Mouse (Mus musculus) limb, embryonic 14.5 days (tissue): ENCODE measurements at regions not wholly inside any gene's neighbourhood (a gene's known extent, or its start where the extent isn't known, plus 50 kb on each side); places are given as distances from the start of the nearest gene placed in this dataset.

Experiments
- ATAC-seq: fragments of 200-750 bp; cut with Nextera tagmentation; 2 replicates; pipeline ENCODE4 v1.8.0; 2017; ENCODE audit warnings: low read depth, moderate number of reproducible peaks, moderate TSS enrichment; ENCODE audit not compliant: low FRiP score
- DNase-seq: peaks from one replicate; pipeline ENCODE4 v3.0.0-alpha.2; 2015; ENCODE audit warnings: low spot score
- H3K27ac ChIP-seq: fragments of 300-500 bp; sonication (generic); replicated peaks from 2 replicates; pipeline ENCODE4 v1.5.1; 2014; ENCODE audit warnings: low read depth, mild to moderate bottlenecking, low read length, moderate library complexity, mixed read lengths
- H3K27me3 ChIP-seq: fragments of 300-500 bp; sonication (generic); 2 replicates; pipeline ENCODE4 v1.6.1; 2014; ENCODE audit warnings: low read length, mixed read lengths; ENCODE audit not compliant: control insufficient read depth, insufficient read depth
- H3K36me3 ChIP-seq: fragments of 300-500 bp; sonication (generic); 2 replicates; pipeline ENCODE4 v1.6.1; 2014; ENCODE audit warnings: mild to moderate bottlenecking, low read length, moderate library complexity, mixed read lengths; ENCODE audit not compliant: control insufficient read depth, insufficient read depth
- H3K4me1 ChIP-seq: fragments of 300-500 bp; sonication (generic); 2 replicates; pipeline ENCODE4 v1.6.1; 2014; ENCODE audit warnings: antibody characterized with exemption, low read length, mixed read lengths; ENCODE audit not compliant: control insufficient read depth, insufficient read depth
- H3K4me2 ChIP-seq: fragments of 300-500 bp; sonication (generic); replicated peaks from 2 replicates; pipeline ENCODE4 v1.6.1; 2014; ENCODE audit warnings: low read depth, mild to moderate bottlenecking, low read length, moderate library complexity; ENCODE audit not compliant: severe bottlenecking
- H3K4me3 ChIP-seq: fragments of 300-500 bp; sonication (generic); replicated peaks from 2 replicates; pipeline ENCODE4 v1.5.1; 2014; ENCODE audit warnings: low read length
- H3K9ac ChIP-seq: fragments of 300-500 bp; sonication (generic); 2 replicates; pipeline ENCODE4 v1.6.1; 2014; ENCODE audit warnings: mild to moderate bottlenecking, low read depth, low read length, moderate library complexity; ENCODE audit not compliant: severe bottlenecking
- H3K9me3 ChIP-seq: fragments of 300-500 bp; sonication (generic); 2 replicates; pipeline ENCODE4 v1.6.1; 2016; ENCODE audit warnings: low read length; ENCODE audit not compliant: control insufficient read depth
- POLR2A ChIP-seq: fragments of 200-500 bp; IDR thresholded peaks from 2 replicates; pipeline ENCODE4 v1.8.0; 2012; ENCODE audit warnings: inconsistent platforms, mild to moderate bottlenecking, moderate library complexity, borderline replicate concordance; ENCODE audit not compliant: insufficient read depth, insufficient read length; ENCODE audit errors: extremely low read depth
- WGBS: fragments of 180-500 bp; shearing (Covaris S2); extraction: QIAGEN DNeasy Blood & Tissue Kit; methylation state at CpG from one replicate; pipeline ENCODE4 v1.1.7; 2014; 5-methylcytosine and 5-hydroxymethylcytosine counted together

DNA sequence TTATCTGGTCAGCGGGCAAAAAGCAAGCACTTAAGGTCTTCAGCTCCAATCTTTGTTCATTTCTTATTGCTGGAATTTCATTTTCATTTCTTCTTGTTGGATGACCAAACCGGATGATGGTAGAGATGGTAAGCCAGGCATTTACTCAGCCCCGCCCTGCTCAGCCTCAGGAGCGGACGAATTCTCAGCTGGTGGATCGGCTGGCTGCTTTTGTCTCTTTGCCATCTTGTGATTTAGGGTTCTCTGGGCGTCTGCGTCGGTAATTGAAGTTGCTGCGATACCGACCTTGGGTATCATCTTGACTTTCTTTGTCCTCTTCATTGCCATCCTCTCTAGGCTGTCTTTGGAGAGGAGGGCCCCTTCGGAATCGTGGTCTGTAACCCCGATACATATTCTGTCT lies 156.1 kb downstream of the Akr1d1 start:
- no peak for DNase-seq
- H3K9me3 ChIP-seq, result no peaks in the 10 kb centered on the region
- H3K9ac ChIP-seq, result no peak overlapping the region
- 94% methylated on average over 14 of the region's 14 CpGs for WGBS
- H3K4me3 ChIP-seq, result no peak overlapping the region
- H3K4me2 ChIP-seq, result no peak overlapping the region
- no peak overlapping the region for H3K27ac ChIP-seq
- H3K27me3 ChIP-seq, result no peaks in the 10 kb centered on the region
- no peaks in the 10 kb centered on the region for H3K36me3 ChIP-seq
- H3K4me1 ChIP-seq, result no peaks in the 10 kb centered on the region
- TF ChIP-seq POLR2A, result no peak
- no peak for ATAC-seq

DNA sequence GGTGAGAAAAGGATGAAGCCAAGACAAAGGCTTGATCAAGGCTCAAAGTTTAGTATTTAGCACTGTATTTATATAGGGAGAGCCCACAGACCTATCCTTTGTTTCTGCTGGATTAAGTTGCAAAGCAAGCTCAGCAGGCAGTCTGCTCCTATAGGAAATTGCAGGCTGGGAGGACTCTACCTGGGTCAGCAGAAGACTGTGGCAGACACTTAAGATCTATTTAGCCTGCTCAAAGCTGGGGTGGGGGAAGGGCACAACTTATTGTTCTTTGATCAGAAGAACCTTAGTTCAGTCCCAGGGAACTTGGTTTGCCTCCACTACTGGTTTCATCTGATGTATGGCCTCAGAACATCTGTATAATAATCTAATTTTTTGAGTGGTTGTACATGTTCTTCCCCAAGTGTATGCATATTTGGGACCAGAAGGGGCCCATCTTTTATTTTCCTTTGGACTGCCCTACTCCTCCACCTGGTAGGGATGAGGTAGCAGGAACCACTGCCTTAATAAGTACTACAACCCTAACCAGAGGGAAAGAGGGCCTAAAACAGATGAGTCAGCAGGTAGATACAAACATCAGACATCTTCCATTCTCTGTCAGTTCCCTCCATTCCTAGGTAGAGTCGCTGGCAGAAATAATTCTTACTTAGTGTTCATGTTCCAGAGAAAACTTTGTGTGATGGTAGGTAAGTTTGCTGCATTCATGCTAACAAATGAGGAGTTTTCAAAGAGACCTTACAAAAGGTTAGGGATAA lies 159.1 kb downstream of the Akr1d1 start:
- Histone ChIP-seq H3K27ac (no peak overlapping the region), H3K4me2 (no peak overlapping the region), H3K4me3 (no peak overlapping the region), H3K9ac (no peak overlapping the region), H3K9me3 (no peaks in the 10 kb centered on the region), H3K27me3 (no peaks in the 10 kb centered on the region), H3K36me3 (no peaks in the 10 kb centered on the region), H3K4me1 (no peaks in the 10 kb centered on the region)
- 27% methylated on average over 1 of the region's 1 CpGs for WGBS
- ATAC-seq (no peak), DNase-seq (no peak)
- no peak for TF ChIP-seq POLR2A

DNA sequence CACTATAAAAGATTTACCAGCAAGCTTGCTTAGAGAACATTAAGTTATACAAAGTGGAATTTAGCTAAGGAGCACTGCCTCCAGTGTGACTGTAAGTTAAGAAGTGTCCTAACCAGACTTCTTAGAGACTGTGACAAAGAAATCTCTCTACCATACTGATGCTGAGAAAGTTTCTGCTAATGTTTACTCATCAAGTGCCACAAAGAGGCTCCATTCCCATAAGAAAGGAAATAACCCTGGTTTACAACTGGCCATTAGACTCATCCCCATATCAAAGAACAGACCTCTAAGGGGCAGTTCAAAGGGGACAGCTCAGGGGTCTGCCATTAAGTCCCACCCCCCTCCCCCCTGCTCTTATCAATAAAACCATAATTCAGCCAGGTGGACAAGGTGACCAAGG lies 159.7 kb downstream of the Akr1d1 start:
- Histone ChIP-seq H3K27ac (no peak overlapping the region), H3K9ac (no peak overlapping the region), H3K36me3 (no peaks in the 10 kb centered on the region), H3K4me3 (no peak overlapping the region), H3K27me3 (no peaks in the 10 kb centered on the region), H3K4me1 (no peaks in the 10 kb centered on the region), H3K4me2 (no peak overlapping the region), H3K9me3 (no peaks in the 10 kb centered on the region)
- ATAC-seq, result no peak
- TF ChIP-seq POLR2A, result no peak
- no peak for DNase-seq

DNA sequence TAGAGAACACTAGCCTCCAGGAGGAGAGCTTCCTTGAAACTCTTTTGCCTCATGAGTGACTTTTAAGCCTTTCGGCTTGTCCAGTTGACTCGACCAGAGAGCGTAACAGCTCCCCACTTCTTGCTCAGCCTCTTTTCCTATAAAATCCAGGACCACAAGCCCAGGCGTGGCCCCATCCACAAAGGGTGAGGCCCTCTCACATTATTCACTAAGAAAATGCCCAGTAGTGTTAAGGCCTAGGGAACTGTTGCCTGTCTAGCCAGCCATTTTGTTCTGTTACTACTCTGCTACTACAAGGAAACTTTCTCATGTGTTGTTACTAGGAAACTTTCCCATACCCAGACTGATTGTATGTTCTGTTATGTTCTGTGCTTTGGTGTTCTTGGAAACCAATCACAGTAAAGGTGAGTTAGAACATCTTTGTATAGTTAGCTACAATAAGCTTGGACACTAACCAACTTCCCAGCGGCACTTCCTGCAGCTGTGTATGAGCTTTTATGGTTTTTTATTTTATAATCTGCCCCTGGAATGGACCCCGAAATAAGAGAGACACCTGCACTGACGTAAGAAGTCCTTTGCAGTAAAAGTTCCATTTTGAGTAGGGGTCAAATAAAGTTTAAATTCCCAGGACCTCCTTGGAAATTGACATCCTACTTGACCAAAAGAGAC lies 162.1 kb downstream of the Akr1d1 start:
- Histone ChIP-seq H3K27me3 (no peaks in the 10 kb centered on the region), H3K4me2 (no peak overlapping the region), H3K4me1 (no peaks in the 10 kb centered on the region), H3K36me3 (no peaks in the 10 kb centered on the region), H3K4me3 (no peak overlapping the region), H3K9ac (no peak overlapping the region), H3K9me3 (no peaks in the 10 kb centered on the region), H3K27ac (peak overlapping the region; percentile 46; the same call in 1 of the 2 replicates)
- DNase-seq, result peak; percentile 81
- WGBS, result 71% methylated on average over 7 of the region's 7 CpGs
- no peak for TF ChIP-seq POLR2A
- peak; percentile 89 for ATAC-seq

DNA sequence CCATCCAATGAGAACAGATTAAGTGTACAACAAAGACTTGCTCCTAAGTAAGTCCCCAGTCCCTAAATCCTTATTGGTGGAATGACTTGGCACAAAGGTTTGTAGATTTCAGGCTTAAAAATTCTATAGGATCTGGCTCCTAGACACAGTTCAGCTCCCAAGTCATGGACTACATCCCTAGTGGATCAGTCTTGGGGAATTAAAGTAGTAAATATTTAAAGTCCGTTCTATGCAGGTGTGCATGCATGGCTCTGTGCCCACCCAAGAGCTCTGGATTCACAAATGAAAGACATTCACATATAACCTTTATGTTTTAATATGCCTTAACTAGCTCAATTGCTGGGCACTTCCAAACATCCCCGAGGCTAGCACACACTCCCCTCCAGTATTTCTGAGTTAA lies 162.8 kb downstream of the Akr1d1 start:
- Histone ChIP-seq H3K36me3 (no peaks in the 10 kb centered on the region), H3K4me2 (no peak overlapping the region), H3K27ac (0 out of 2 replicates have a peak overlapping the region, but pooled peaks have one; percentile 26), H3K4me3 (no peak overlapping the region), H3K9me3 (no peaks in the 10 kb centered on the region), H3K4me1 (no peaks in the 10 kb centered on the region), H3K9ac (no peak overlapping the region), H3K27me3 (no peaks in the 10 kb centered on the region)
- ATAC-seq (peak; percentile 83), DNase-seq (peak; percentile 33)
- no peak for TF ChIP-seq POLR2A
- 53% methylated on average over 2 of the region's 2 CpGs for WGBS

DNA sequence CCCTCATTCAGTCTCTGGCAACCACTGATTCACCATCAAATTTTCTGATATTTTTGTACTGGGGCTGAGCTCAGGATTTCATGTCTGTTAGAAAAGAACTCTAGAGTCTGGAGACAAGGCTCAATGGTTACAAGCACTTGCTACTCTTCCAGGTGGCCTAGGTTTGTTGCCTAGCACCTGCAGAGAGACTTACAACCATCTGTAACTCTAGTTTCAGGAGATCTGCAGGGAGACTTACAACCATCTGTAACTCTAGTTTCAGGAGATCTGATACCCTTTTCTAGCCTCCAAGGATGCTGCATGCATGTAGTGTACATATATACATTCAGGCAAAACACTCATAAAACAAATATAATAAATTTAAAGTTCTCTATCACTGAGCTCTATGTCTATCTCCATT lies 166.1 kb downstream of the Akr1d1 start:
- no peak for ATAC-seq

More for the DNA sequence above, 166.1 kb downstream of the Akr1d1 start:
- Histone ChIP-seq H3K4me2 (no peak overlapping the region), H3K4me1 (no peaks in the 10 kb centered on the region), H3K9ac (no peak overlapping the region), H3K9me3 (no peaks in the 10 kb centered on the region), H3K27me3 (no peaks in the 10 kb centered on the region), H3K36me3 (no peaks in the 10 kb centered on the region), H3K27ac (no peak overlapping the region), H3K4me3 (no peak overlapping the region)
- TF ChIP-seq POLR2A, result no peak
- no peak for DNase-seq
